Mouse (Mus musculus) regulatory T cell (primary cell): ENCODE data around the gene Olfr851.

Source experiments
- in situ Hi-C: fragments of 300-600 bp; cut with MboI, MseI; formaldehyde crosslinking; loops from one replicate; pipeline ENCODE4 v1.15.1; 2025; ENCODE audit warnings: high pct_unique_total_duplicates

Gene Olfr851

DNA sequence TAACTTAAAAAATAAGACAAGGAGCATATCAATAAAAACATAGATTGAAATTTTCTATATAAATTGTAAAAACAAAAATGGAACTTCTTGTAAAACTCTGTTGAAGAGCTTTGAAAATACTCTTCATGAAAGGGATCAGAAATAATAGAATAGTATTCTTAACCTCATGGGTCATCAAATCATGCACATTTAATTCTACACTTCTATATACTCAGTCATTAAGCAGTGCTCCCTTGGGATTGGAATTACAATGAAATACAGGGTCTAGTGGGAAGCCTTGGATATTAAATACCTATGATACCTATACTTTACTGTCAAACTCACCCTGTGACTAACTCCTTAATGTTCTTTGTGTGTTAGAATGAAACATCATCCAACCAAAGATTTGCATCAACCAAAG lies at the start of gene Olfr851:
Olfr851 (plus strand) TSS at position 301 of the 400 bp plus-strand sequence.
- in situ Hi-C loops: no loop called here

DNA sequence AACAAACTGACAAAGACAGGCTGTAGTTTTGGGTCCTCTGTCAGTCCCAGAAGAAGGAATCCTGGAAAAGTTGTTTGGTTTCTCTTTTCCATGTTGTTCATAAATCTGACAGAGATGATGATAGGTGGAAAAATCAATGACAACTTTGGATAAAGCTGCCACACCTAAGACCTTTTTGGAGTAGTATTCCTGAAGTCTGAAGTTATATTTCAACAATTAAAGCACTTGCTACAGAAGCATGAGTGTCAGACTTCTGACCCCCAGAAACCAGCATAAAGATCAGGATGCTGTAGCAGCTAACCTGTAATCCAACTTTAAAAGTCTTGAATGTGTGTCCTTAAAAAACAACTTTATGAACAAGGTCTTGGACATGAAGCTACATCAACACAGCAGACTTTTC lies 14.9 kb upstream of the Olfr851 start, which contains the start of gene Olfr850:
Olfr850 (minus strand) TSS at position 101 of the 400 bp plus-strand sequence.
- in situ Hi-C loops: no loop called here

DNA sequence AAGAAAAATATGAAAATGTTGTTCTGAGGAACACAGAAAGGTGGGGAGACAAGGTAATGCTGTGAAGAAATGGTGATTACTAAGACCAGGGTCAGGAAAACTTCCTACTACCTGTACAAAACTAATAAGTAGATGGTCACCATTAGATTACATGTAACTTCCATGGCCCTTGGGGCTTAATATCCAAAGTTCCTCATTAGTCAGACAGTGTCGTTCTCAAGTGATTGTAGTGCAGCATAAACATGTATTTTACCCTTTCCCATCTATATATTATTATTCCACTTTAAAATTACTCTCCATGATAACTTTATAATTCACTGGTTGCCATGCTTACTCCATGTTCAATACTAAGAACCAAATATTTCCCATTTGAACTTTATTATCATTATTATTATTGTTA lies 47.9 kb downstream of the Olfr851 start, which contains the start of gene Olfr853:
Olfr853 (minus strand) TSS at position 101 of the 400 bp plus-strand sequence.
- in situ Hi-C loops: no loop called here
